In genomic region chr5:31452562-31452878, GRCm38 (mm10) we compare ENCODE assay signal across 9 mouse cellular contexts. TPM values are rescaled to one million over a fixed set of nuclear protein-coding genes. Genes with fewer than 3 reads are reported as not detected.
DNase-seq lines count a peak whose midpoint lies in the region; ATAC-seq and TF ChIP-seq lines count a peak whose summit lies in the region.
"Had no signal": no experiment of that assay in that cellular context is flagged by ENCODE, and none has a peak within 500 bp of the region (broad histone marks: within the 10 kb centered on the region; RNA-seq: fewer than 3 reads in every experiment).

No protein-coding gene starts in this region.

- H3K9ac ChIP-seq in kidney, embryonic 16.5 days (replicated peaks; ENCODE audit: low read length) = peak overlapping the region; percentile 63
- H3K9ac ChIP-seq in embryonic facial prominence, embryonic 12.5 days = peak overlapping the region; percentile 73
- peak overlapping the region; percentile 56 for H3K9ac ChIP-seq in intestine, embryonic 16.5 days (ENCODE audit: low read depth, low read length)
- H3K9ac ChIP-seq in midbrain, postnatal 0 days (replicated peaks; ENCODE audit: low read length, poor library complexity, severe bottlenecking) = peak overlapping the region; percentile 37

- H3K4me1 ChIP-seq in kidney, embryonic 16.5 days (ENCODE audit: insufficient read depth, low read length) = peaks cover 15% of the 10 kb centered on the region
- H3K4me1 ChIP-seq in embryonic facial prominence, embryonic 12.5 days = peaks cover 10% of the 10 kb centered on the region; the same call in 1 of the 2 replicates
- H3K4me1 ChIP-seq in intestine, embryonic 16.5 days (ENCODE audit: control insufficient read depth, insufficient read depth, low read length) = peaks cover 14% of the 10 kb centered on the region
- peaks cover 7% of the 10 kb centered on the region; the same call in 1 of the 2 replicates for H3K4me1 ChIP-seq in midbrain, postnatal 0 days (ENCODE audit: insufficient read depth, low read length)

- 1% methylated on average over 11 of the region's 11 CpGs for WGBS in kidney, embryonic 16.5 days
- under 1% methylated on average over 11 of the region's 11 CpGs for WGBS in embryonic facial prominence, embryonic 12.5 days
- WGBS in intestine, embryonic 16.5 days = 0% methylated on average over 11 of the region's 11 CpGs
- under 1% methylated on average over 11 of the region's 11 CpGs for WGBS in midbrain, postnatal 0 days

- ATAC-seq in kidney, embryonic 16.5 days (ENCODE audit: low FRiP score, low TSS enrichment) = no peak
- ATAC-seq in embryonic facial prominence, embryonic 12.5 days (ENCODE audit: insufficient number of reproducible peaks, insufficient read depth, low FRiP score, low TSS enrichment) = no peak
- peak; percentile 39 for ATAC-seq in intestine, embryonic 16.5 days
- 0 out of 2 replicates have a peak, but pooled peaks have one; percentile 8 for ATAC-seq in midbrain, postnatal 0 days (ENCODE audit: low FRiP score)
- no peak for ATAC-seq in granulocyte monocyte progenitor cell, adult 5-6 weeks (replicated peaks; ENCODE audit: poor library complexity, severe bottlenecking)

- peak overlapping the region; percentile 64 for H3K4me2 ChIP-seq in kidney, embryonic 16.5 days (replicated peaks; ENCODE audit: low read depth, low read length)
- H3K4me2 ChIP-seq in embryonic facial prominence, embryonic 12.5 days (replicated peaks) = peak overlapping the region; percentile 78
- H3K4me2 ChIP-seq in intestine, embryonic 16.5 days (ENCODE audit: low read depth, low read length) = peak overlapping the region; percentile 83
- peak overlapping the region; percentile 58 for H3K4me2 ChIP-seq in midbrain, postnatal 0 days (ENCODE audit: low read depth, low read length, poor library complexity, severe bottlenecking)

- H3K4me3 ChIP-seq in kidney, embryonic 16.5 days (ENCODE audit: low read length) = peak overlapping the region; percentile 64
- peak overlapping the region; percentile 55 for H3K4me3 ChIP-seq in embryonic facial prominence, embryonic 12.5 days
- H3K4me3 ChIP-seq in intestine, embryonic 16.5 days (ENCODE audit: low read length) = peak overlapping the region; percentile 58
- peak overlapping the region; percentile 47 for H3K4me3 ChIP-seq in midbrain, postnatal 0 days (ENCODE audit: low read depth, low read length)

- no peaks in the 10 kb centered on the region for H3K27me3 ChIP-seq in kidney, embryonic 16.5 days (ENCODE audit: insufficient read depth, low read length)
- no peaks in the 10 kb centered on the region for H3K27me3 ChIP-seq in embryonic facial prominence, embryonic 12.5 days
- no peaks in the 10 kb centered on the region for H3K27me3 ChIP-seq in intestine, embryonic 16.5 days (replicated peaks; ENCODE audit: control insufficient read depth, insufficient read depth, low read length)
- H3K27me3 ChIP-seq in midbrain, postnatal 0 days (ENCODE audit: insufficient read depth, low read length) = no peaks in the 10 kb centered on the region

- H3K27ac ChIP-seq in kidney, embryonic 16.5 days (ENCODE audit: low read length) = peak overlapping the region; percentile 18; the same call in 1 of the 2 replicates
- no peak overlapping the region for H3K27ac ChIP-seq in embryonic facial prominence, embryonic 12.5 days
- peak overlapping the region; percentile 48; the same call in 1 of the 2 replicates for H3K27ac ChIP-seq in intestine, embryonic 16.5 days (ENCODE audit: low read length)
- H3K27ac ChIP-seq in midbrain, postnatal 0 days (ENCODE audit: low read depth, low read length) = no peak overlapping the region

- DNase-seq in kidney, postnatal 25 days = no peak
- DNase-seq in midbrain, postnatal 0 days (ENCODE audit: low spot score) = no peak
- no peak for DNase-seq in cerebellum, adult 9-11 months
- DNase-seq in ovary, adult 18-20 months (ENCODE audit: low spot score) = no peak

- no peaks in the 10 kb centered on the region for H3K9me3 ChIP-seq in kidney, embryonic 16.5 days (ENCODE audit: low read length)
- no peaks in the 10 kb centered on the region for H3K9me3 ChIP-seq in embryonic facial prominence, embryonic 12.5 days
- H3K9me3 ChIP-seq in intestine, embryonic 16.5 days (ENCODE audit: control insufficient read depth, low read length) = no peaks in the 10 kb centered on the region
- H3K9me3 ChIP-seq in midbrain, postnatal 0 days (ENCODE audit: low read length) = no peaks in the 10 kb centered on the region

- H3K36me3 ChIP-seq in kidney, embryonic 16.5 days (ENCODE audit: insufficient read depth, low read length) = no peaks in the 10 kb centered on the region
- no peaks in the 10 kb centered on the region for H3K36me3 ChIP-seq in embryonic facial prominence, embryonic 12.5 days
- no peaks in the 10 kb centered on the region for H3K36me3 ChIP-seq in intestine, embryonic 16.5 days (ENCODE audit: control insufficient read depth, insufficient read depth, low read length)
- no peaks in the 10 kb centered on the region for H3K36me3 ChIP-seq in midbrain, postnatal 0 days (ENCODE audit: insufficient read depth, low read length)

- no peak for TF ChIP-seq CTCF in midbrain, postnatal 0 days (IDR thresholded peaks at IDR 0.05)

RNA-seq across cellular contexts. Expression of gene Zfp512, which starts 0.3 kb away (rescaled TPM):
- polyA plus RNA-seq in kidney, embryonic 16.5 days (2015; fragmentation: Nextera tagmentation; extraction: Ambion mirVana) = 55.2 and 62.2 TPM in 2 replicates
- 76.7 and 88.4 TPM in 2 replicates for polyA plus RNA-seq in embryonic facial prominence, embryonic 12.5 days (2016; fragmentation: Nextera tagmentation; extraction: Ambion mirVana)
- polyA plus RNA-seq in intestine, embryonic 16.5 days (2015; fragmentation: Nextera tagmentation; extraction: Ambion mirVana) = 28.9 and 31.2 TPM in 2 replicates
- 74.6 and 99.9 TPM in 2 replicates for total RNA-seq in midbrain, postnatal 0 days (2014; rRNA removed)
- 93.6 and 94.2 TPM in 2 replicates for polyA plus RNA-seq in midbrain, postnatal 0 days (2015; fragmentation: Nextera tagmentation; extraction: Ambion mirVana)
- total RNA-seq in granulocyte monocyte progenitor cell, adult 5-6 weeks (2014; fragmentation: Nextera tagmentation) = 17.9 and 18.0 TPM in 2 replicates
- 21.5 and 29.5 TPM in 2 replicates for total RNA-seq in granulocyte monocyte progenitor cell, adult 5-6 weeks (2017)

RNA-seq across cellular contexts. Expression of gene 4930548H24Rik, which starts 33.0 kb away (rescaled TPM):
- polyA plus RNA-seq in kidney, embryonic 16.5 days (2015; fragmentation: Nextera tagmentation; extraction: Ambion mirVana) = 0.17 TPM in 1 of 2 replicates, not detected in the other
- polyA plus RNA-seq in embryonic facial prominence, embryonic 12.5 days (2016; fragmentation: Nextera tagmentation; extraction: Ambion mirVana) = 0.13 and 0.20 TPM in 2 replicates
- 0.09 TPM in 1 of 2 replicates, not detected in the other for polyA plus RNA-seq in intestine, embryonic 16.5 days (2015; fragmentation: Nextera tagmentation; extraction: Ambion mirVana)
- 0.28 TPM in 1 of 2 replicates, not detected in the other for total RNA-seq in midbrain, postnatal 0 days (2014; rRNA removed)
- polyA plus RNA-seq in midbrain, postnatal 0 days (2015; fragmentation: Nextera tagmentation; extraction: Ambion mirVana) = not detected in 2 replicates
- total RNA-seq in granulocyte monocyte progenitor cell, adult 5-6 weeks (2014; fragmentation: Nextera tagmentation) = not detected in 2 replicates
- total RNA-seq in granulocyte monocyte progenitor cell, adult 5-6 weeks (2017) = not detected in 2 replicates
- polyA plus RNA-seq: large intestine, adult 2 months had no signal

RNA-seq across cellular contexts. Expression of gene Gpn1, which starts 42.0 kb away (rescaled TPM):
- polyA plus RNA-seq in kidney, embryonic 16.5 days (2015; fragmentation: Nextera tagmentation; extraction: Ambion mirVana) = 67.2 and 68.0 TPM in 2 replicates
- 79.8 and 80.7 TPM in 2 replicates for polyA plus RNA-seq in embryonic facial prominence, embryonic 12.5 days (2016; fragmentation: Nextera tagmentation; extraction: Ambion mirVana)
- polyA plus RNA-seq in intestine, embryonic 16.5 days (2015; fragmentation: Nextera tagmentation; extraction: Ambion mirVana) = 43.5 and 53.3 TPM in 2 replicates
- 35.2 and 37.3 TPM in 2 replicates for total RNA-seq in midbrain, postnatal 0 days (2014; rRNA removed)
- polyA plus RNA-seq in midbrain, postnatal 0 days (2015; fragmentation: Nextera tagmentation; extraction: Ambion mirVana) = 62.7 and 71.1 TPM in 2 replicates
- 22.0 and 31.5 TPM in 2 replicates for total RNA-seq in granulocyte monocyte progenitor cell, adult 5-6 weeks (2014; fragmentation: Nextera tagmentation)
- 35.3 and 46.6 TPM in 2 replicates for total RNA-seq in granulocyte monocyte progenitor cell, adult 5-6 weeks (2017)

Comparison
In these comparisons a context has a peak if more than half of its experiments do, and no peak if none do; other contexts are left out.
1. ATAC-seq: peak in intestine, embryonic 16.5 days (single experiment) and midbrain, postnatal 0 days (single experiment); none in kidney, embryonic 16.5 days (single experiment), embryonic facial prominence, embryonic 12.5 days (single experiment) and granulocyte monocyte progenitor cell, adult 5-6 weeks (single experiment).
2. H3K27ac ChIP-seq: peak in kidney, embryonic 16.5 days (single experiment) and intestine, embryonic 16.5 days (single experiment); none in embryonic facial prominence, embryonic 12.5 days (single experiment) and midbrain, postnatal 0 days (single experiment).
3. Peak in every context shown above with its lines, with median percentiles within 50 percentile points of each other: H3K4me2 ChIP-seq, H3K4me3 ChIP-seq and H3K9ac ChIP-seq.